Mouse (Mus musculus) kidney, adult 2 months (tissue): Measurements from ENCODE around the gene Apof.

ENCODE experiments used
- CTCF ChIP-seq: fragments of 200-500 bp; conservative IDR thresholded peaks from 2 replicates; pipeline ENCODE4 v1.5.1; 2011; ENCODE audit warnings: low read depth, mild to moderate bottlenecking, control low read depth, low read length, moderate library complexity, mixed read lengths; ENCODE audit not compliant: insufficient read depth, insufficient read length
- POLR2A ChIP-seq: fragments of 200-500 bp; IDR thresholded peaks from one replicate; pipeline ENCODE4 v1.6.1; 2011; ENCODE audit warnings: low read depth, low read length, control low read depth

DNA sequence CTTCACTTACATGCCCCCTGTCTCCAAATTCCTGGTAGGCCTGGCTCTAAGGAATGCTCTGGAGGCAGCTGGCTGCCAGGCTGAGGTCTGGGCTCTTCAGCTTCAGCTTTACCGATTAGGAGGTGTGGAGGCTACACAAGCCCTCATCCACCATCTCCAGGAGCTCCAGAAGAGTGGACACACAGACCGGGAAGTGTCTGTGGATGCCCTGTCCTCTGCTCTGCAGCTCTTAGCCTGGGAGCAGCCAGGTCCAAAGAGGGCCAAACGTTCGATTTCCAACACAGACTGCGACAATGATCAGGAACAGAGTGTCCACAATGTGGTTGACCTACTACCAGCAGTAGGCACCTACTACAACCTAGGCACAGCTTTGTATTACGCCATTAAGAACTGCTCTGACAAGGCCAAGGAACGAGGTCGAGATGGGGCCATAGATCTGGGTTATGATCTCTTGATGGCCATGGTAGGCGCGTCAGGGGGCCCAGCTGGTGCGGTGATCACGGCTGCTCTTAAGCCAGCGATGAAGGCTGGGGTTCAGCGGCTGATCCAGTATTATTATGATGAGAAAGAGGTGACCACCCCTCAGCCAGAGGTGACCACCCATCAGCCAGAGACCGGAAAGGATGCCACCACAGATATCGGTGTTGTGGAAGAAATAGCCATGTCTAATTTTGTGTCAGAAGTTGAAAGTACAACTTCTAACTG, 887 bp downstream of the Apof start:
- TF ChIP-seq POLR2A, result no peak
- no peak for TF ChIP-seq CTCF
